Mouse (Mus musculus): ENCODE data around the gene Vmn1r215. TPM values are rescaled to one million over a fixed set of nuclear protein-coding genes. Genes with fewer than 3 reads are reported as not detected.
"Not testable (repeated sequence)": the region's sequence is repeated elsewhere in the genome, so short reads cannot be mapped to it uniquely, and the experiment has no call there.

Vmn1r215 gene
- not detected in 2 replicates for total RNA-seq (2017)

DNA sequence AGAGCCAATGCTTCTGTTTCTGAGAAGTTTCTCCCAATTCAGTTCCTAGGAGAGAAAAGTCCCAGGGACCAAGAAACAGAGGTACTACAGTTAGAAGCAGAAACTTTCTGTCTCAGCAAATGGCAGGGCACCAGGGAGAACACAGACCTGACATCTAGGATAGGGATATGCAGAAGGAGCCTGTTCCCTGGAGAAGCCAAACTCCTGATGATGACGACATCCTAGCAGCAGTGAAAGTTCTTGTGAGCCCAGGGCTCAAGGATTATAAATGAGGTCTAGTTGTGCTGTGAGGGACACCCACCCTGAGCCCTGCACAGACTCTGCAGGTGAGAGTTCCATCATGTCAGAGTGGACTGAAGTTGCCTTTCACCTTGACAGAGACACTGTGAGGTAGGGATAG, at the start of gene Vmn1r215:
Gene Vmn1r215, plus strand, starts transcription at position 301 of the 400 bp plus-strand sequence.
- no peak for ATAC-seq (replicated peaks in 1 of 2; ENCODE audit: insufficient read depth in 1 of 2, low FRiP score in 2 of 2, low TSS enrichment in 1 of 2, low read depth in 1 of 2, poor library complexity in 2 of 2, severe bottlenecking in 2 of 2)

DNA sequence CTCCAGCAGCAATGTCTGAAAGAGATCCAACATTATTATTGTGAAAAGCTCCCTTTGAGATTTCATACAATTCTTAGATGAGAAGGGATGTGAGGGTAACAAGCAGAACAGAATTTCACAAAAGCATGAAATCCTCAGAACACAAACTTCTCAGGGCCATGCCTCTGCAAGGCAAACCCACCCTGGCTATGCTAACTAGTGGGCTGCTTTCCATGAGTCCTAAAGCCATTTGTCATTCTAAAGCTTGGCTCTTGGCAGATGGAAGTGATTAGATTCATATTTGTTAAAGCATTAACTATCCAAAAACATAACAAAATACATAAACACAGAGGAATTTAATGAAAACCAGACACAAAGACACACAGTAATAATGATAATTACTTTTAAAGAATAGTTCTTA, 49.7 kb upstream of the Vmn1r215 start:
- ATAC-seq (replicated peaks in 1 of 2; ENCODE audit: insufficient read depth in 1 of 2, low FRiP score in 2 of 2, low TSS enrichment in 1 of 2, low read depth in 1 of 2, poor library complexity in 2 of 2, severe bottlenecking in 2 of 2), result no peak

DNA sequence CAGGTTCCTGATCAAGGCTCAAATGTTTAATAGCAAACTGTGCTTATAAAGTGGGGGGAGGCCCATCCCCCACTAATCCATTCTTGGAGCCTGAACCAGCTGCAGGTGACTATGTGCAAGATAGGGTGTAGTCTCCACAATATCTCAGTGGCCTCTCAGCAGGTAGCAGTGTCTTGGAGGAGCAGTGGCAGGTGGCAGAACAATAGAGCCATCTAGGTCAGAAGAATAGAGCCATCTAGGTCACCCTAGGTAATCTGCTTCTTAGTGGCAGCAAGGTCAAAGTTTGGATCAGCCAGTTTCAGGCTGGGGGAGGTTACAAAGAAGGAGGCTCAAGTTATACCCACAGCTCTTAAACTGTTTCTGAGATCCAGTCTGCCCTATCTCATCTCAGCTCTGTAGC, 43.0 kb upstream of the Vmn1r215 start:
- no peak for ATAC-seq (replicated peaks in 1 of 2; ENCODE audit: insufficient read depth in 1 of 2, low FRiP score in 2 of 2, low TSS enrichment in 1 of 2, low read depth in 1 of 2, poor library complexity in 2 of 2, severe bottlenecking in 2 of 2)

DNA sequence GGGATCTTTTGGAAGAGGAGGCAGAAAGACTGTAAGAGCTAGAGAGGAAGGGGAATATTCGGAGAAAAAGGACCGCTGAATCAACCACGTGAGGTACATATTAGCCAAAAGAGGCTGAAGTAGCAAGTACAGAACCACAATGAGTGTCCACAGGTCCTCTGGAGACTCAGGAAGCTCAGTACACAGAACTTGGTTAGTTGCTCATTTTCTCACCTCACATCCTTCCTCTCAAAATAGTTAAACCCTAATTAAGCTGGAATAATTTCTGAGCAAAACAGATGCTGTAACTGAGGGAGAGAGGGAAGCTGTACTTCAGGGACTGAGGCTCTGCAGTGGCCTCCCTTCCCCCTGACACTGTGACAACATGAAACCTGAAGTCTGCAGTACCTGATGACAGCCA, 37.7 kb upstream of the Vmn1r215 start, which contains the start of gene Vmn1r214:
Gene Vmn1r214, plus strand, starts transcription at position 301 of the 400 bp plus-strand sequence.
- no peak for ATAC-seq (replicated peaks in 1 of 2; ENCODE audit: insufficient read depth in 1 of 2, low FRiP score in 2 of 2, low TSS enrichment in 1 of 2, low read depth in 1 of 2, poor library complexity in 2 of 2, severe bottlenecking in 2 of 2)

DNA sequence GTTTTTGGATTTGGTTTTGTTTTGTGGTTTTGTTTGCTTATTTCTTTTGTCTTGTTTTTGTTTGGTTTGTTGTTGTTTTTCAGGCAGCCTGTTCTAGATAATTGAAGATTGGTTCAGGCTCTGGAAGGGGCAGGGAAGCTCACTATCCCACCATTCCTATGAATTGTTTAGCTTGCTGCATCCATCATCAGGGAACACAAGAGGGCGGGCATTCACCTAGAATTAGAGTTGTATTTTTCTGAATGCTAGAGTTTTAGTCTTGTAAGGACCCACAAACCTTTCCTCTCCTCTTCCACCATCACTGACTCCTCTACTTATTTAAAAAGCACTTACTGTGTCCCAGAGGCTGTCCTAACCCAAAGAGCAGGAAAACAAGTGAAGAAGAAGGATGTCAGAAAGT, 10.0 kb upstream of the Vmn1r215 start:
- ATAC-seq (replicated peaks in 1 of 2; ENCODE audit: insufficient read depth in 1 of 2, low FRiP score in 2 of 2, low TSS enrichment in 1 of 2, low read depth in 1 of 2, poor library complexity in 2 of 2, severe bottlenecking in 2 of 2), result no peak

DNA sequence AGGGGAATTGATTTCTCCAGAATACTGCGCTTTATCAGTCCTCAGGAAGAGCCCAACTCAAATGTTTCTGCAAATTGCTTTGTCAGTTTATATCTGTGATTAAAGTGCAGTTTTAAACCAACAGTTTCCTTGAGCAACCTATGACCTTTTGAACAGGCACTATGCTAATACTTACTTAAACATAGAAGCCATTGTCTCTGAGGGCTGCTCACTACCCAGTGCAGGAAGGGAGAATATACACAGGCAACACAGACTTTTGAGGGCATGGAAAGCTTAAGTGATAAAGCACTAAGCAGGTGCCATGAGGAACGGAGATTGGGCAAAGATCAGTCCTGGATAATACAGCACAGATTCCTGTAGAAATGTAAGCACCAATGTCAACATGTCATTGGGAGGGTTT, 1.5 kb downstream of the Vmn1r215 start:
- ATAC-seq (replicated peaks in 1 of 2; ENCODE audit: insufficient read depth in 1 of 2, low FRiP score in 2 of 2, low TSS enrichment in 1 of 2, low read depth in 1 of 2, poor library complexity in 2 of 2, severe bottlenecking in 2 of 2), result no peak

DNA sequence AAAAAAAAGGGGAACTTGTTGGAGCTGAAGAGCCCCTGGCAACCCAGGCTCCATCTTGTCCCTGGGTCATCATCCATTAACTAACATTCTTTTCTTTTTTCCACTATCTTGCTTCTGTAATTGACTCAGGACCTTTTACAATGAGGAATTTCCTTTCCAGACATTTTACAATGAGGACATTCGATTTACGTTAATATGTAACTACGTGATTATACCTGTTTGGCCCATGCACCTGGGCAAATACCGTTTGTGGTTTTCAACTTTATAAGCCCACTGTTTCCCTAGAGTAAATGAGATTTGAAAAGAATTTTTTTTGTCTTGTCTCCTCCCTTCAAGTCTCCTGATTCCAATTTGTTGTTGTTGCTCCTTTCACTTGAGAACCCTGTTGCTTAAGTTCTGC, 26.6 kb downstream of the Vmn1r215 start:
- no peak for ATAC-seq (replicated peaks in 1 of 2; ENCODE audit: insufficient read depth in 1 of 2, low FRiP score in 2 of 2, low TSS enrichment in 1 of 2, low read depth in 1 of 2, poor library complexity in 2 of 2, severe bottlenecking in 2 of 2)

DNA sequence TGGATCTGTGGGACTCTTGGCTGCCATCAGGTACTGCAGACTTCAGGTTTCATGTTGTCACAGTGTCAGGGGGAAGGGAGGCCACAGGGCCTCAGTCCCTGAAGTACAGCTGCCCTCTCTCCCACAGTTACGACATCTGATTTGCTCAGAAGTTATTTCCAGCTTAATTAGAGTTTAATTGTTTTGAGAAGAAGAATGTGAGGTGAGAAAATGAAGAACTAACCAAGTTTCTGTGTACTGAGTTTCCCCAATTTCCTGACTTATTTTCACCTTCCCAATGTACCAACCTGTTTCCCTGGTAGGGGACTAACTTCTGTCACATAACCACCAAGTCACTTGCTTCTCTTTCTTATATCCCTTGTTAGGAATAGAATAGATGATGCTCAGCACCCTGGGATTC, 50.3 kb downstream of the Vmn1r215 start, which contains the start of gene Vmn1r217:
Gene Vmn1r217, minus strand, starts transcription at position 101 of the 400 bp plus-strand sequence.
- not testable (repeated sequence) for ATAC-seq (replicated peaks in 1 of 2; ENCODE audit: insufficient read depth in 1 of 2, low FRiP score in 2 of 2, low TSS enrichment in 1 of 2, low read depth in 1 of 2, poor library complexity in 2 of 2, severe bottlenecking in 2 of 2)

DNA sequence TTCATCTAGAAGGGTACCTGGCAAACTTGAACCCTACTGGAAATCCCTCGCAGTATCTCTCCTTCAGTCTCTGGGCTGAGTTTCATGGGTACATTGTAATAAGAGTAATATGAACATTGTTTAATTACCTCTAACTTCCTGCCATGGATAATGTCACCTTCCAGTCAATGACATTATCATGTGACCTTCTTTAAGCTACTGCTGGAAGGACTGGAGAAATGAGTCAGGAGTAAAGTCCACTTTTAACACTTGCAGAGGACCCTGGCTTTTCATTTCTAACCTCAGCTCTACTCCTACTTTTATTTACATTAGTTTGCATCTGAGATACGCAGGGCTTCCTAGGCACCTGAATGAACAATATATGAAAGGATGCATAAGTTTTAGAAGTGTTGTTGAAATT, 52.8 kb downstream of the Vmn1r215 start:
- no peak for ATAC-seq (replicated peaks in 1 of 2; ENCODE audit: insufficient read depth in 1 of 2, low FRiP score in 2 of 2, low TSS enrichment in 1 of 2, low read depth in 1 of 2, poor library complexity in 2 of 2, severe bottlenecking in 2 of 2)

Other genes starting within 250 kb of the Vmn1r215 start
- not detected in 2 replicates for gene Vmn1r210, start 236.7 kb upstream of the Vmn1r215 start, total RNA-seq (2017)
- not detected in 2 replicates for gene Vmn1r211, start 210.5 kb upstream of the Vmn1r215 start, total RNA-seq (2017)
- gene Vmn1r212, start 183.8 kb upstream of the Vmn1r215 start, total RNA-seq (2017), result not detected in 2 replicates
- not detected in 2 replicates for gene Vmn1r213, start 60.4 kb upstream of the Vmn1r215 start, total RNA-seq (2017)
- not detected in 2 replicates for gene Vmn1r214, start 37.6 kb upstream of the Vmn1r215 start, total RNA-seq (2017)
- not detected in 2 replicates for gene Vmn1r217, start 50.2 kb downstream of the Vmn1r215 start, total RNA-seq (2017)
- not detected in 2 replicates for gene Vmn1r218, start 65.1 kb downstream of the Vmn1r215 start, total RNA-seq (2017)
- not detected in 2 replicates for gene Vmn1r219, start 91.3 kb downstream of the Vmn1r215 start, total RNA-seq (2017)
- gene Vmn1r220, start 120.0 kb downstream of the Vmn1r215 start, total RNA-seq (2017), result not detected in 2 replicates
- not detected in 2 replicates for gene Vmn1r221, start 146.1 kb downstream of the Vmn1r215 start, total RNA-seq (2017)
- not detected in 2 replicates for gene Vmn1r222, start 167.9 kb downstream of the Vmn1r215 start, total RNA-seq (2017)
- not detected in 2 replicates for gene Vmn1r223, start 179.1 kb downstream of the Vmn1r215 start, total RNA-seq (2017)

All from hematopoietic stem cell, adult 5-6 weeks (primary cell).